Mouse (Mus musculus) limb, embryonic 11.5 days (tissue): Measurements from ENCODE around the gene Sparc. TPM values are rescaled to one million over a fixed set of nuclear protein-coding genes. Genes with fewer than 3 reads are reported as not detected.

Experiments used
- ATAC-seq: fragments of 200-750 bp; cut with Nextera tagmentation; 2 replicates; pipeline ENCODE4 v1.8.0; 2017; ENCODE audit warnings: low read depth; ENCODE audit not compliant: insufficient number of reproducible peaks, low FRiP score, low TSS enrichment
- DNase-seq: peaks from one replicate; pipeline ENCODE4 v3.0.0-alpha.2; 2015; ENCODE audit warnings: low spot score
- H3K27ac ChIP-seq: fragments of 300-500 bp; sonication (generic); replicated peaks from 2 replicates; pipeline ENCODE4 v1.5.1; 2014; ENCODE audit warnings: low read depth, mild to moderate bottlenecking, low read length
- H3K27me3 ChIP-seq: fragments of 300-500 bp; sonication (generic); 2 replicates; pipeline ENCODE4 v1.6.1; 2014; ENCODE audit warnings: mild to moderate bottlenecking, low read length, mixed read lengths; ENCODE audit not compliant: control insufficient read depth, insufficient read depth
- H3K36me3 ChIP-seq: fragments of 300-500 bp; sonication (generic); 2 replicates; pipeline ENCODE4 v1.6.1; 2014; ENCODE audit warnings: mild to moderate bottlenecking, low read length, moderate library complexity, mixed read lengths; ENCODE audit not compliant: control insufficient read depth, insufficient read depth
- H3K4me1 ChIP-seq: fragments of 300-500 bp; sonication (generic); 2 replicates; pipeline ENCODE4 v1.6.1; 2014; ENCODE audit warnings: low read length, mixed read lengths; ENCODE audit not compliant: control insufficient read depth, insufficient read depth
- H3K4me2 ChIP-seq: fragments of 300-500 bp; sonication (generic); 2 replicates; pipeline ENCODE4 v1.6.1; 2014; ENCODE audit warnings: low read depth, mild to moderate bottlenecking, moderate library complexity; ENCODE audit not compliant: severe bottlenecking
- H3K4me3 ChIP-seq: fragments of 300-500 bp; sonication (generic); 2 replicates; pipeline ENCODE4 v1.5.1; 2014; ENCODE audit warnings: low read depth, low read length
- H3K9ac ChIP-seq: fragments of 300-500 bp; sonication (generic); 2 replicates; pipeline ENCODE4 v1.6.1; 2014; ENCODE audit warnings: mild to moderate bottlenecking, low read length
- H3K9me3 ChIP-seq: fragments of 300-500 bp; sonication (generic); 2 replicates; pipeline ENCODE4 v1.6.1; 2016; ENCODE audit warnings: low read length; ENCODE audit not compliant: control insufficient read depth
- WGBS: fragments of 180-500 bp; shearing (Covaris S2); extraction: QIAGEN DNeasy Blood & Tissue Kit; methylation state at CpG from one replicate; pipeline ENCODE4 v1.1.7; 2014; 5-methylcytosine and 5-hydroxymethylcytosine counted together
- polyA plus RNA-seq: library from polyadenylated mRNA; unstranded; fragments of >200 nt; fragmentation: Nextera tagmentation; extraction: Ambion mirVana; gene quantifications from 2 replicates; pipeline ENCODE4 v1.2.1, GENCODE M21; 2014

Gene Sparc
- polyA plus RNA-seq, 1 experiment from 2014 or later = 249 TPM

- no peak overlapping the region for H3K9ac ChIP-seq
- H3K9me3 ChIP-seq = no peaks in the 10 kb centered on the region
- WGBS = 64% methylated on average over 5 of the region's 5 CpGs
- no peak for ATAC-seq
- DNase-seq = no peak
- H3K27ac ChIP-seq = no peak overlapping the region
- H3K27me3 ChIP-seq = no peaks in the 10 kb centered on the region
- H3K4me3 ChIP-seq = no peak overlapping the region
- H3K4me1 ChIP-seq = no peaks in the 10 kb centered on the region
- H3K4me2 ChIP-seq = no peak overlapping the region
- H3K36me3 ChIP-seq = no peaks in the 10 kb centered on the region
These were observed 44.6 kb downstream of the Sparc start for GRCm38 (mm10) chr11:55378371-55378770.

GRCm38 (mm10) chr11:55373838-55374237, 49.1 kb downstream of the Sparc start:
- no peaks in the 10 kb centered on the region for H3K4me1 ChIP-seq
- no peaks in the 10 kb centered on the region for H3K27me3 ChIP-seq
- no peak for DNase-seq
- H3K4me3 ChIP-seq = no peak overlapping the region
- no peaks in the 10 kb centered on the region for H3K9me3 ChIP-seq
- no peak for ATAC-seq
- H3K9ac ChIP-seq = no peak overlapping the region
- H3K27ac ChIP-seq = no peak overlapping the region
- no peaks in the 10 kb centered on the region for H3K36me3 ChIP-seq
- 57% methylated on average over 6 of the region's 6 CpGs for WGBS
- H3K4me2 ChIP-seq = no peak overlapping the region

- H3K4me3 ChIP-seq = no peak overlapping the region
- no peak overlapping the region for H3K9ac ChIP-seq
- no peaks in the 10 kb centered on the region for H3K36me3 ChIP-seq
- no peaks in the 10 kb centered on the region for H3K4me1 ChIP-seq
- no peak overlapping the region for H3K4me2 ChIP-seq
- no peak overlapping the region for H3K27ac ChIP-seq
- ATAC-seq (no peak), DNase-seq (no peak)
- 76% methylated on average over 12 of the region's 12 CpGs for WGBS
- no peaks in the 10 kb centered on the region for H3K9me3 ChIP-seq
- no peaks in the 10 kb centered on the region for H3K27me3 ChIP-seq
These were observed 49.6 kb downstream of the Sparc start for GRCm38 (mm10) chr11:55373373-55373772.

GRCm38 (mm10) chr11:55372001-55372400, 51.0 kb downstream of the Sparc start:
- DNase-seq (no peak), ATAC-seq (no peak)
- Histone ChIP-seq H3K4me3 (no peak overlapping the region), H3K4me2 (no peak overlapping the region), H3K36me3 (no peaks in the 10 kb centered on the region), H3K27ac (no peak overlapping the region), H3K9ac (no peak overlapping the region), H3K27me3 (no peaks in the 10 kb centered on the region), H3K4me1 (no peaks in the 10 kb centered on the region), H3K9me3 (no peaks in the 10 kb centered on the region)
- WGBS = 39% methylated on average over 6 of the region's 6 CpGs

- no peak overlapping the region for H3K27ac ChIP-seq
- H3K36me3 ChIP-seq = no peaks in the 10 kb centered on the region
- no peaks in the 10 kb centered on the region for H3K27me3 ChIP-seq
- H3K9me3 ChIP-seq = no peaks in the 10 kb centered on the region
- H3K9ac ChIP-seq = no peak overlapping the region
- no peak overlapping the region for H3K4me3 ChIP-seq
- H3K4me2 ChIP-seq = no peak overlapping the region
- ATAC-seq (no peak), DNase-seq (no peak)
- H3K4me1 ChIP-seq = no peaks in the 10 kb centered on the region
- 45% methylated on average over 6 of the region's 6 CpGs for WGBS
These were observed 53.9 kb downstream of the Sparc start for GRCm38 (mm10) chr11:55369093-55369471.

- Histone ChIP-seq H3K27ac (no peak overlapping the region), H3K27me3 (no peaks in the 10 kb centered on the region), H3K9ac (no peak overlapping the region), H3K9me3 (no peaks in the 10 kb centered on the region), H3K36me3 (no peaks in the 10 kb centered on the region), H3K4me1 (no peaks in the 10 kb centered on the region), H3K4me2 (no peak overlapping the region), H3K4me3 (no peak overlapping the region)
- no peak for DNase-seq
- no peak for ATAC-seq
- WGBS = 70% methylated on average over 4 of the region's 4 CpGs
These were observed 54.4 kb downstream of the Sparc start for GRCm38 (mm10) chr11:55368388-55369092.

- 59% methylated on average over 10 of the region's 10 CpGs for WGBS
- no peak for ATAC-seq
These were observed 55.2 kb downstream of the Sparc start for GRCm38 (mm10) chr11:55367783-55368182.

GRCm38 (mm10) chr11:55365840-55366239, 57.1 kb downstream of the Sparc start:
- DNase-seq (no peak), ATAC-seq (no peak)
- no peaks in the 10 kb centered on the region for H3K4me1 ChIP-seq
- WGBS = 82% methylated on average over 5 of the region's 5 CpGs
- H3K4me3 ChIP-seq = no peak overlapping the region
- no peak overlapping the region for H3K27ac ChIP-seq
- no peaks in the 10 kb centered on the region for H3K9me3 ChIP-seq
- no peaks in the 10 kb centered on the region for H3K27me3 ChIP-seq
- no peak overlapping the region for H3K4me2 ChIP-seq
- H3K36me3 ChIP-seq = no peaks in the 10 kb centered on the region
- H3K9ac ChIP-seq = no peak overlapping the region

More at GRCm38 (mm10) chr11:55367783-55368182, 55.2 kb downstream of the Sparc start:
- no peak for DNase-seq
- H3K9ac ChIP-seq = no peak overlapping the region
- H3K36me3 ChIP-seq = no peaks in the 10 kb centered on the region
- H3K27ac ChIP-seq = no peak overlapping the region
- no peaks in the 10 kb centered on the region for H3K27me3 ChIP-seq
- no peaks in the 10 kb centered on the region for H3K9me3 ChIP-seq
- H3K4me2 ChIP-seq = no peak overlapping the region
- no peak overlapping the region for H3K4me3 ChIP-seq
- H3K4me1 ChIP-seq = no peaks in the 10 kb centered on the region

GRCm38 (mm10) chr11:55365242-55365641, 57.7 kb downstream of the Sparc start:
- Histone ChIP-seq H3K9ac (no peak overlapping the region), H3K36me3 (no peaks in the 10 kb centered on the region), H3K4me1 (no peaks in the 10 kb centered on the region), H3K9me3 (no peaks in the 10 kb centered on the region), H3K4me2 (no peak overlapping the region), H3K27me3 (no peaks in the 10 kb centered on the region), H3K27ac (no peak overlapping the region), H3K4me3 (no peak overlapping the region)
- ATAC-seq (no peak), DNase-seq (peak; percentile 53)
- 15% methylated on average over 4 of the region's 4 CpGs for WGBS
